ENCODE assay signal across 20 mouse cellular contexts in the genomic region with DNA sequence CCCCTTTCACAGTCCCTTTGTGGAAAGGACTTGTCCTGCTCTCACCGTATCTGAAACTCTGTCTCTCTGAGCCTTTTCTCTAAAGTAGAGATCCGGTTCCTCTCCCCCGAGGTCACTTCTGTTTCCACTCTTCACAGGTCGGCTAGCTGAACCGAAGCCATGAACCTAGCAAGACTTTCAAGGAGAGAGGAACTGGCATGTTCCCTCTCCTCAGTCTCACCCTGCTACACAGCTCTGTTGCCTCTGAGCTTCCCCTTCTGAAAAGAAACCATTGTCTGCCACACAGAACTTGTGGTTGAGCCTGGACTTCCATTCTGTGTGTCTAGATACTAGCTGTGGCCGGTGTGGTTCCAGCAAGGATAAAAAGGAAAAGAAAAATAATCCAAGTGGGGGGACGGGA. TPM values are rescaled to one million over a fixed set of nuclear protein-coding genes. Genes with fewer than 3 reads are reported as not detected.
DNase-seq lines count a peak whose midpoint lies in the region; ATAC-seq and TF ChIP-seq lines count a peak whose summit lies in the region.
"Had no signal": no experiment of that assay in that cellular context is flagged by ENCODE, and none has a peak within 500 bp of the region (broad histone marks: within the 10 kb centered on the region; RNA-seq: fewer than 3 reads in every experiment).

No protein-coding gene starts in this region.

- DNase-seq in layer of hippocampus, adult 9-11 months: peak; percentile 58
- no peak for DNase-seq in layer of hippocampus, adult 8-10 months (ENCODE audit: low spot score in 2 of 2)
- DNase-seq in B cell, adult 2 months: peak; percentile 35 to 42
- peak; percentile 1 for DNase-seq in spleen, adult 12 weeks (ENCODE audit: low spot score)
- DNase-seq in cerebellum, adult 2 months: no peak
- no peak for DNase-seq in adipocyte (ENCODE audit: low spot score)
- DNase-seq: adrenal gland, postnatal 36 days; cerebellum, adult 11 months; gastrocnemius, adult 2 months; heart, postnatal 4 days; kidney, postnatal 25 days; left cerebral cortex, postnatal 4 days; midbrain, embryonic 14.5 days; thymus, adult 2 months had no signal

- no peak for TF ChIP-seq POLR2A in cerebellum, adult 2 months (IDR thresholded peaks at IDR 0.05; ENCODE audit: borderline replicate concordance, insufficient read depth, low read length)

- H3K36me3 ChIP-seq in kidney, embryonic 14.5 days (ENCODE audit: control insufficient read depth, insufficient read depth, low read length): no peaks in the 10 kb centered on the region
- H3K36me3 ChIP-seq: lung, embryonic 15.5 days had no signal

- H3K27ac ChIP-seq in cerebellum, adult 2 months (ENCODE audit: insufficient read depth, low read length): no peak overlapping the region
- no peak overlapping the region for H3K27ac ChIP-seq in kidney, embryonic 14.5 days (ENCODE audit: low read depth, low read length)
- H3K27ac ChIP-seq: gastrocnemius, adult 2 months; lung, embryonic 15.5 days had no signal

- TF ChIP-seq CTCF in cerebellum, adult 2 months (IDR thresholded peaks at IDR 0.05; ENCODE audit: borderline replicate concordance, insufficient read depth, low read depth, low read length): no peak

- H3K4me3 ChIP-seq in cerebellum, adult 2 months (replicated peaks; ENCODE audit: insufficient read depth, low read depth, low read length): no peak overlapping the region
- no peak overlapping the region for H3K4me3 ChIP-seq in kidney, embryonic 14.5 days (ENCODE audit: low read length)
- H3K4me3 ChIP-seq: gastrocnemius, adult 2 months; lung, embryonic 15.5 days had no signal

- no peaks in the 10 kb centered on the region for H3K4me1 ChIP-seq in cerebellum, adult 2 months (ENCODE audit: control insufficient read depth, insufficient read depth, low read length)
- no peaks in the 10 kb centered on the region for H3K4me1 ChIP-seq in kidney, embryonic 14.5 days (ENCODE audit: control insufficient read depth, insufficient read depth, low read length)

- peak; percentile 78 to 82 for ATAC-seq in hematopoietic stem cell, adult 5-6 weeks (replicated peaks in 1 of 2; ENCODE audit: insufficient read depth in 1 of 2, low FRiP score in 2 of 2, low TSS enrichment in 1 of 2, low read depth in 1 of 2, poor library complexity in 2 of 2, severe bottlenecking in 2 of 2)
- no peak for ATAC-seq in kidney, embryonic 14.5 days (ENCODE audit: low FRiP score, low TSS enrichment)
- ATAC-seq: forebrain, embryonic 14.5 days had no signal

- WGBS in cerebellum, adult 2 months: 89% methylated on average over 7 of the region's 7 CpGs
- WGBS in kidney, embryonic 14.5 days: 75% methylated on average over 7 of the region's 7 CpGs

- no peak overlapping the region for H3K9ac ChIP-seq in kidney, embryonic 14.5 days (ENCODE audit: low read depth, low read length)
- H3K9ac ChIP-seq: lung, embryonic 15.5 days had no signal

- H3K9me3 ChIP-seq in kidney, embryonic 14.5 days (ENCODE audit: control insufficient read depth, low read length): no peaks in the 10 kb centered on the region
- H3K9me3 ChIP-seq: lung, embryonic 15.5 days had no signal

- no peaks in the 10 kb centered on the region for H3K27me3 ChIP-seq in cerebellum, adult 2 months (ENCODE audit: control insufficient read depth, insufficient read depth, low read length)
- H3K27me3 ChIP-seq in kidney, embryonic 14.5 days (ENCODE audit: control insufficient read depth, insufficient read depth, low read length): no peaks in the 10 kb centered on the region
- H3K27me3 ChIP-seq: lung, embryonic 15.5 days had no signal

- no peak overlapping the region for H3K4me2 ChIP-seq in kidney, embryonic 14.5 days (replicated peaks; ENCODE audit: low read depth, low read length)
- H3K4me2 ChIP-seq: heart, embryonic 11.5 days; lung, embryonic 15.5 days had no signal

RNA-seq across cellular contexts. Expression of gene Tlr3, which starts 4.1 kb away (rescaled TPM):
- 10 to 100 TPM in 3 of 4 experiments, 1 to 10 TPM in 1; 9.5 to 13.0 (median 12.0) TPM for total RNA-seq in layer of hippocampus, adult 8-10 months (2022)
- total RNA-seq in hematopoietic stem cell, adult 5-6 weeks (2017): 2.1 and 7.0 TPM in 2 replicates
- polyA plus RNA-seq in cerebellum, adult 2 months (2012; rRNA removed): 7.9 and 9.6 TPM in 2 replicates
- polyA plus RNA-seq in kidney, embryonic 14.5 days (2014; fragmentation: Nextera tagmentation; extraction: Ambion mirVana): 2.1 and 3.8 TPM in 2 replicates
- total RNA-seq: MEL had no signal

RNA-seq across cellular contexts. Expression of gene Fam149a, which starts 32.9 kb away (rescaled TPM):
- total RNA-seq in layer of hippocampus, adult 8-10 months (2022): 10 to 100 TPM; 11.4 to 16.4 (median 14.7) TPM
- 0.31 TPM in 1 of 2 replicates, not detected in the other for total RNA-seq in hematopoietic stem cell, adult 5-6 weeks (2017)
- polyA plus RNA-seq in cerebellum, adult 2 months (2012; rRNA removed): 14.3 and 15.1 TPM in 2 replicates
- 47.5 and 62.8 TPM in 2 replicates for polyA plus RNA-seq in kidney, embryonic 14.5 days (2014; fragmentation: Nextera tagmentation; extraction: Ambion mirVana)
- total RNA-seq: MEL had no signal

Comparison
In these comparisons a context has a peak if more than half of its experiments do, and no peak if none do; other contexts are left out.
1. DNase-seq: peak in layer of hippocampus, adult 9-11 months (single experiment), B cell, adult 2 months (2 of 2) and spleen, adult 12 weeks (single experiment); none in layer of hippocampus, adult 8-10 months (0 of 2), cerebellum, adult 2 months (0 of 2) and adipocyte (single experiment).